Mouse (Mus musculus) forebrain, embryonic 13.5 days (tissue): ENCODE measurements around the gene Klc4. TPM values are rescaled to one million over a fixed set of nuclear protein-coding genes. Genes with fewer than 3 reads are reported as not detected.

Source experiments
- ATAC-seq: fragments of 200-750 bp; cut with Nextera tagmentation; 2 replicates; pipeline ENCODE4 v1.8.0; 2017
- H3K27ac ChIP-seq: fragments of 300-500 bp; sonication (generic); 2 replicates; pipeline ENCODE4 v1.5.1; 2015; ENCODE audit warnings: inconsistent platforms, mild to moderate bottlenecking, moderate library complexity
- H3K27me3 ChIP-seq: fragments of 300-500 bp; sonication (generic); 2 replicates; pipeline ENCODE4 v1.6.1; 2015; ENCODE audit warnings: mild to moderate bottlenecking, inconsistent platforms
- H3K36me3 ChIP-seq: fragments of 300-500 bp; sonication (generic); 2 replicates; pipeline ENCODE4 v1.6.1; 2015; ENCODE audit warnings: mild to moderate bottlenecking, inconsistent platforms; ENCODE audit not compliant: poor library complexity, severe bottlenecking
- H3K4me1 ChIP-seq: fragments of 300-500 bp; sonication (generic); 2 replicates; pipeline ENCODE4 v1.6.1; 2015; ENCODE audit warnings: inconsistent platforms
- H3K4me2 ChIP-seq: fragments of 300-500 bp; sonication (generic); 2 replicates; pipeline ENCODE4 v1.6.1; 2015; ENCODE audit warnings: inconsistent platforms, mild to moderate bottlenecking, moderate library complexity
- H3K4me3 ChIP-seq: fragments of 300-500 bp; sonication (generic); 2 replicates; pipeline ENCODE4 v1.5.1; 2015; ENCODE audit warnings: mild to moderate bottlenecking, inconsistent platforms
- H3K9ac ChIP-seq: fragments of 300-500 bp; sonication (generic); 2 replicates; pipeline ENCODE4 v1.6.1; 2015; ENCODE audit warnings: mild to moderate bottlenecking, inconsistent platforms
- H3K9me3 ChIP-seq: fragments of 300-500 bp; sonication (generic); replicated peaks from 2 replicates; pipeline ENCODE4 v1.6.1; 2016; ENCODE audit warnings: inconsistent platforms
- WGBS: fragments of 180-500 bp; shearing (Covaris S2); methylation state at CpG from one replicate; pipeline ENCODE4 v1.1.7; 2015; 5-methylcytosine and 5-hydroxymethylcytosine counted together
- polyA plus RNA-seq: library from polyadenylated mRNA; unstranded; fragments of >200 nt; fragmentation: Nextera tagmentation; extraction: Ambion mirVana; gene quantifications from 2 replicates; pipeline ENCODE4 v1.2.1, GENCODE M21; 2015

Gene Klc4
- polyA plus RNA-seq, 1 experiment from 2014 or later, result 44.3 TPM

GRCm38 (mm10) chr17:46628791-46629684 is 16.8 kb downstream of the Klc4 start, which contains the start of gene Ptk7:
Gene Ptk7 (minus strand): TSS chr17:46629504.
- H3K4me2 ChIP-seq, result peak within 1 kb of the TSS; percentile 77
- H3K9ac ChIP-seq, result peak within 1 kb of the TSS; percentile 98
- peaks cover 39% of the 10 kb centered on the region for H3K4me1 ChIP-seq
- H3K4me3 ChIP-seq, result peak within 1 kb of the TSS; percentile 96
- H3K27me3 ChIP-seq, result no peaks in the 10 kb centered on the region
- H3K36me3 ChIP-seq, result peaks cover 32% of the 10 kb centered on the region
- no peaks in the 10 kb centered on the region for H3K9me3 ChIP-seq
- WGBS, result under 1% methylated on average over 64 of the region's 90 CpGs
- peak within 1 kb of the TSS; percentile 87 for H3K27ac ChIP-seq
- ATAC-seq, result peak; percentile 82

- Histone ChIP-seq H3K4me2 (peak overlapping the region; percentile 77), H3K4me3 (peak overlapping the region; percentile 96), H3K9ac (peak overlapping the region; percentile 98), H3K9me3 (no peaks in the 10 kb centered on the region), H3K36me3 (peaks cover 26% of the 10 kb centered on the region), H3K4me1 (peaks cover 45% of the 10 kb centered on the region), H3K27ac (peak overlapping the region; percentile 87), H3K27me3 (no peaks in the 10 kb centered on the region)
- ATAC-seq, result peak; percentile 22; the same call in 1 of the 2 replicates
- WGBS, result 0% methylated on average over 13 of the region's 13 CpGs
Observed at GRCm38 (mm10) chr17:46628471-46628790, 17.4 kb downstream of the Klc4 start.

GRCm38 (mm10) chr17:46627409-46627808 is 18.4 kb downstream of the Klc4 start:
- no peak overlapping the region for H3K27ac ChIP-seq
- H3K9ac ChIP-seq, result peak overlapping the region; percentile 98
- H3K4me2 ChIP-seq, result peak overlapping the region; percentile 77
- H3K4me1 ChIP-seq, result peaks cover 54% of the 10 kb centered on the region
- peaks cover 15% of the 10 kb centered on the region for H3K36me3 ChIP-seq
- ATAC-seq, result no peak
- WGBS, result 65% methylated on average over 6 of the region's 6 CpGs
- no peaks in the 10 kb centered on the region for H3K27me3 ChIP-seq
- peak overlapping the region; percentile 96 for H3K4me3 ChIP-seq
- H3K9me3 ChIP-seq, result no peaks in the 10 kb centered on the region

- 77% methylated on average over 12 of the region's 12 CpGs for WGBS
- ATAC-seq, result no peak
- Histone ChIP-seq H3K4me3 (no peak overlapping the region), H3K9me3 (no peaks in the 10 kb centered on the region), H3K4me2 (peak overlapping the region; percentile 6), H3K4me1 (peaks cover 68% of the 10 kb centered on the region), H3K36me3 (no peaks in the 10 kb centered on the region), H3K9ac (peak overlapping the region; percentile 17), H3K27me3 (no peaks in the 10 kb centered on the region), H3K27ac (peak overlapping the region; percentile 31; the same call in 1 of the 2 replicates)
Observed at GRCm38 (mm10) chr17:46624598-46624997, 21.2 kb downstream of the Klc4 start.

GRCm38 (mm10) chr17:46623819-46624557 is 21.8 kb downstream of the Klc4 start:
- H3K4me1 ChIP-seq, result peaks cover 73% of the 10 kb centered on the region
- WGBS, result 22% methylated on average over 10 of the region's 10 CpGs
- ATAC-seq, result no peak
- H3K9ac ChIP-seq, result peak overlapping the region; percentile 17
- peak overlapping the region; percentile 6 for H3K4me2 ChIP-seq
- H3K27ac ChIP-seq, result peak overlapping the region; percentile 31; the same call in 1 of the 2 replicates
- no peaks in the 10 kb centered on the region for H3K27me3 ChIP-seq
- no peaks in the 10 kb centered on the region for H3K9me3 ChIP-seq
- H3K4me3 ChIP-seq, result 0 out of 2 replicates have a peak overlapping the region, but pooled peaks have one; percentile 2
- H3K36me3 ChIP-seq, result no peaks in the 10 kb centered on the region

- Histone ChIP-seq H3K36me3 (no peaks in the 10 kb centered on the region), H3K9me3 (no peaks in the 10 kb centered on the region), H3K4me1 (peaks cover 81% of the 10 kb centered on the region), H3K4me2 (no peak overlapping the region), H3K9ac (no peak overlapping the region), H3K27ac (no peak overlapping the region), H3K4me3 (no peak overlapping the region), H3K27me3 (no peaks in the 10 kb centered on the region)
- 86% methylated on average over 11 of the region's 11 CpGs for WGBS
- no peak for ATAC-seq
Observed at GRCm38 (mm10) chr17:46622269-46622668, 23.6 kb downstream of the Klc4 start.

- WGBS, result 76% methylated on average over 15 of the region's 15 CpGs
- no peak overlapping the region for H3K4me3 ChIP-seq
- no peak overlapping the region for H3K9ac ChIP-seq
- no peak for ATAC-seq
- H3K4me1 ChIP-seq, result peaks cover 76% of the 10 kb centered on the region
- H3K27me3 ChIP-seq, result no peaks in the 10 kb centered on the region
- peak overlapping the region; percentile 23; the same call in 1 of the 2 replicates for H3K4me2 ChIP-seq
- no peaks in the 10 kb centered on the region for H3K9me3 ChIP-seq
- H3K27ac ChIP-seq, result peak overlapping the region; percentile 40
- no peaks in the 10 kb centered on the region for H3K36me3 ChIP-seq
Observed at GRCm38 (mm10) chr17:46621324-46621723, 24.5 kb downstream of the Klc4 start.

GRCm38 (mm10) chr17:46619683-46620357 is 26.0 kb downstream of the Klc4 start:
- WGBS, result 32% methylated on average over 16 of the region's 16 CpGs
- peak overlapping the region; percentile 55 for H3K9ac ChIP-seq
- H3K4me3 ChIP-seq, result no peak overlapping the region
- no peak for ATAC-seq
- no peaks in the 10 kb centered on the region for H3K9me3 ChIP-seq
- H3K4me2 ChIP-seq, result peak overlapping the region; percentile 46
- peak overlapping the region; percentile 86 for H3K27ac ChIP-seq
- H3K4me1 ChIP-seq, result peaks cover 74% of the 10 kb centered on the region
- no peaks in the 10 kb centered on the region for H3K36me3 ChIP-seq
- H3K27me3 ChIP-seq, result no peaks in the 10 kb centered on the region

GRCm38 (mm10) chr17:46618769-46619682 is 26.8 kb downstream of the Klc4 start:
- no peaks in the 10 kb centered on the region for H3K36me3 ChIP-seq
- peak overlapping the region; percentile 86 for H3K27ac ChIP-seq
- H3K4me3 ChIP-seq, result peak overlapping the region; percentile 3; the same call in 1 of the 2 replicates
- H3K27me3 ChIP-seq, result no peaks in the 10 kb centered on the region
- ATAC-seq, result 0 out of 2 replicates have a peak, but pooled peaks have one; percentile 28
- H3K4me1 ChIP-seq, result peaks cover 70% of the 10 kb centered on the region
- WGBS, result 4% methylated on average over 27 of the region's 27 CpGs
- no peaks in the 10 kb centered on the region for H3K9me3 ChIP-seq
- H3K9ac ChIP-seq, result peak overlapping the region; percentile 55
- H3K4me2 ChIP-seq, result peak overlapping the region; percentile 46

GRCm38 (mm10) chr17:46618394-46618768 is 27.4 kb downstream of the Klc4 start:
- Histone ChIP-seq H3K27ac (peak overlapping the region; percentile 86), H3K4me1 (peaks cover 70% of the 10 kb centered on the region), H3K9me3 (no peaks in the 10 kb centered on the region), H3K4me2 (peak overlapping the region; percentile 46), H3K4me3 (0 out of 2 replicates have a peak overlapping the region, but pooled peaks have one; percentile 3), H3K27me3 (no peaks in the 10 kb centered on the region), H3K36me3 (no peaks in the 10 kb centered on the region), H3K9ac (peak overlapping the region; percentile 55; the same call in 1 of the 2 replicates)
- no peak for ATAC-seq
- WGBS, result 7% methylated on average over 6 of the region's 6 CpGs

GRCm38 (mm10) chr17:46617799-46618198 is 28.0 kb downstream of the Klc4 start:
- H3K4me2 ChIP-seq, result peak overlapping the region; percentile 46
- peak overlapping the region; percentile 86; the same call in 1 of the 2 replicates for H3K27ac ChIP-seq

More at GRCm38 (mm10) chr17:46617799-46618198, 28.0 kb downstream of the Klc4 start:
- peak overlapping the region; percentile 55; the same call in 1 of the 2 replicates for H3K9ac ChIP-seq
- 0 out of 2 replicates have a peak overlapping the region, but pooled peaks have one; percentile 3 for H3K4me3 ChIP-seq
- WGBS, result 53% methylated on average over 12 of the region's 12 CpGs
- ATAC-seq, result no peak
- no peaks in the 10 kb centered on the region for H3K27me3 ChIP-seq
- H3K9me3 ChIP-seq, result no peaks in the 10 kb centered on the region
- no peaks in the 10 kb centered on the region for H3K36me3 ChIP-seq
- peaks cover 70% of the 10 kb centered on the region for H3K4me1 ChIP-seq
